Mouse (Mus musculus): ENCODE results near the gene Scd2. TPM values are rescaled to one million over a fixed set of nuclear protein-coding genes. Genes with fewer than 3 reads are reported as not detected.

Scd2 gene
- polyA plus RNA-seq, 1 experiment from 2014 or later: 470 TPM

DNA sequence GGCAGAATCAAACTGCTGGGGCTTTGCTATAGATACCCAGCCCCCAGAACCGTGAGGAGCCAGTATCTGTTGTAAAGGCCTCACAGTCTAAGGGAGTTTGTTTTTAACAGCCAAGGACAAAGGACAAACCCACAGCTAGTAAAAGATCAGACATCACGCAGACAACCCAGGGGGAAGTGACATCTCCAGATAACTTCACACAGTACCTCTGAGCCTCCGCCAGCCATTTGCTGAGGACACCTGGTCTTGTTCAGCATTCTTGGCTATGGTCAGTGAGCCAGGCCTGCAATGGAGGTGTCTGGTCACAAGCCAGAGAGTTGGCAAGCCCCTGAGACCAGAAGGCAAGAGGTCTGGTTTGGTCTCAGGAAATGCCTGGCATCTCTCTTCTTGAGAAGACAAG lies 991 bp upstream of the Scd2 start:
- H3K9ac ChIP-seq: peak overlapping the region; percentile 60; the same call in 1 of the 2 replicates
- no peaks in the 10 kb centered on the region for H3K27me3 ChIP-seq
- H3K4me3 ChIP-seq (replicated peaks): peak overlapping the region; percentile 89
- H3K27ac ChIP-seq: peak overlapping the region; percentile 99
- H3K4me2 ChIP-seq: peak overlapping the region; percentile 100
- ATAC-seq (ENCODE audit: low FRiP score): no peak
- H3K4me1 ChIP-seq: peaks cover 51% of the 10 kb centered on the region
- H3K9me3 ChIP-seq: no peaks in the 10 kb centered on the region
- 58% methylated on average over 3 of the region's 3 CpGs for WGBS
- peaks cover 26% of the 10 kb centered on the region for H3K36me3 ChIP-seq (replicated peaks)

DNA sequence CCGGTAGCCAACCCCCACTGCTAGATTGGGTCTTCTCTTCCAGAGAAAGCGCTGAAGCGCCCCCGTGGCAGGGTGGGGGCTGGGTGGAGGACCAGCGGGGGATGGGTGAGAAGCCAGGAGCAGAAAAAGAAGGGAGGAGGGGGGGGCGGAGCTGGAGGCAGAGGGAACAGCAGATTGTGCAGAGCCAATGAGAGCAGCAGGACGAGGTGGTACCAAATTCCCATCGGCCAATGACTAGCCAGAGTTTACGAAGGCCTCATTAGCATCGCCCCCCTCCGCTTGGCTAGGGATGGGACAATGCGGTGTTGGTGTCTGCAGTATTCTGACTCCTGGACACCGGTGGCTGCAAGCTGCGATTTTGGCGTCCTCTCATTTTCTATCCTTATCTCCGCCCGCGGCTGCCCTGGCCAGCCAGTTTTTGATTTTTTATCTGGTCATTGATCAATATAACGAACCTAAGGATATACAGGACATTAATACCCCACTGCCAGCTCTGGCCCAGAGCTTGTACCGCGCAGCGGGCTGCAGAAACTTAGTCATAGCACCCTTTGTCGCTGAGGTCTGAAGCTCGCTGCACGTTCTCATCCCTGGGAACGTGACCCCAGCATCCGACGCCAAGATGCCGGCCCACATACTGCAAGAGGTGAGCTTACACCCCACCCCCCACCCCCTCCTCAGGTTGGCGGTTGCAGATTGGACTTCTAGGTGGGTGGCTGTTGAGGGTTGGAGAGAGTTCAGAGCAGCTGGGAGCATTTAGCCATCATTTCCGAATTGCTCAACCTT lies 486 bp downstream of the Scd2 start:
- WGBS: under 1% methylated on average over 30 of the region's 31 CpGs

DNA sequence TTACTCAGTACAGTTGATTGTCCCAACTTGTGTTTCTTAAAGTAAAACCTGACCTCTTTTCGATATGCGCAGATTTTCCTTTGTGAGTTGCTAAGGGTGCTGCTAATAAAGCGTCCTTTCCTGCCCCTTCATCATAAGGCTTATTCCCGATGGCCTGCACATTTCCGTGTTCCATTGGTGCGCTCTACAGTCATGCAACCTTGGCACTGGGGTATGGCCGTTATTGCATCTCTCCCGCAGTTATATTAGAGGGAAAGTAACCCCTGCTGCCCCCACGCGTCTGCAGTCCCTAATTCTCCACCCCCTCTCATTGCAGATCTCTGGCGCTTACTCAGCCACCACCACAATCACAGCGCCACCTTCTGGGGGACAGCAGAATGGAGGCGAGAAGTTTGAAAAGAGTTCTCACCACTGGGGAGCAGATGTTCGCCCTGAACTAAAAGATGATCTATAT lies 1.1 kb downstream of the Scd2 start:
- peak overlapping the region; percentile 89 for H3K4me3 ChIP-seq (replicated peaks)
- H3K4me2 ChIP-seq: peak overlapping the region; percentile 100
- WGBS: under 1% methylated on average over 14 of the region's 14 CpGs
- H3K4me1 ChIP-seq: peaks cover 70% of the 10 kb centered on the region
- H3K9ac ChIP-seq: peak overlapping the region; percentile 99
- no peaks in the 10 kb centered on the region for H3K9me3 ChIP-seq
- H3K27me3 ChIP-seq: no peaks in the 10 kb centered on the region
- ATAC-seq (ENCODE audit: low FRiP score): peak; percentile 59
- H3K36me3 ChIP-seq (replicated peaks): peaks cover 48% of the 10 kb centered on the region
- H3K27ac ChIP-seq: peak overlapping the region; percentile 99

More for the DNA sequence above, 486 bp downstream of the Scd2 start:
- Histone ChIP-seq H3K4me1 (peaks cover 65% of the 10 kb centered on the region), H3K36me3 (replicated peaks) (peaks cover 41% of the 10 kb centered on the region), H3K27ac (peak overlapping the region; percentile 99), H3K9ac (peak overlapping the region; percentile 99), H3K9me3 (no peaks in the 10 kb centered on the region), H3K27me3 (no peaks in the 10 kb centered on the region), H3K4me3 (replicated peaks) (peak overlapping the region; percentile 89), H3K4me2 (peak overlapping the region; percentile 100)
- ATAC-seq (ENCODE audit: low FRiP score): peak; percentile 98

DNA sequence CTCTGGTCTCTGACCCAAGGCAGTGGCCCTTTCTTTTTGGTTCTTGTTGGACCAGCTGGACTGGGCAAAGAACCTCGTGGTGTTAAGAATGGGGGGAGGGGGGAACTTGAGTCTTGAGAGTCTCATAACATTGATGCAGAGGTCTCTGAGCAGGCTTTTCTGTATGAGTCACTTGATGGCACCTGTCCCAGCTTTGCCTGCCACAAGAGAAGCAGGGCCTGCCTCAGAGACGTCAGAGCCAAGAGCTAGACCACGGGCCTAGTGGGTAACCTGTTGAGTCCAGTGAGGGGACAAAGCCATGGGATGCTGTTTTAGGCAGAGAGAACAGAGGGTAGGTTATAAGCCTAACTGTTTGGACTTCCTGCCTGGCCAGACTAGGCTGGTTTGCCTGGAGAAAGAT lies 1.8 kb downstream of the Scd2 start:
- peak overlapping the region; percentile 99 for H3K27ac ChIP-seq
- no peaks in the 10 kb centered on the region for H3K27me3 ChIP-seq
- H3K4me1 ChIP-seq: peaks cover 72% of the 10 kb centered on the region
- no peaks in the 10 kb centered on the region for H3K9me3 ChIP-seq
- peak overlapping the region; percentile 89 for H3K4me3 ChIP-seq (replicated peaks)
- H3K9ac ChIP-seq: peak overlapping the region; percentile 99
- H3K4me2 ChIP-seq: peak overlapping the region; percentile 100
- ATAC-seq (ENCODE audit: low FRiP score): no peak
- peaks cover 54% of the 10 kb centered on the region for H3K36me3 ChIP-seq (replicated peaks)
- 6% methylated on average over 3 of the region's 3 CpGs for WGBS

DNA sequence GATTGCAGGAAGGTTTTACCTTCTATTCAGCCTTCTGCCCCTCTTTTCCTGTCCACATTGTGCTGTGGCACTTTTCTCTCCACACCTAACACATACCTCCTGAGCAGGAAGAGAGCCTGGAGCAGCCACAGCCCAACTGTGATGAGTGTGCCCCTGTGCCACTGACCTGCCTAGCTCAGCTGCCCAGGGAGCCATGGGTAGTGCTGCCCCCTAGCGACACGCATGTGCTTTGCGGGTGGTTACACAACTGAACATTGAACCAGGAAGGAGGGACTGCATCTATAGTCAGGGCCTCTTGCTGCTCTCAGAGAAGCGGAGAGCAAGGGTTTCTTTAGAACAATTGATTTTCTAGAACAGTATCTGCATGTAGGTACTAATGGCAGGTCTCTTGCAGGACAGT lies 2.3 kb downstream of the Scd2 start:
- Histone ChIP-seq H3K4me3 (replicated peaks) (peak overlapping the region; percentile 89), H3K9me3 (no peaks in the 10 kb centered on the region), H3K4me2 (peak overlapping the region; percentile 100), H3K4me1 (peaks cover 75% of the 10 kb centered on the region), H3K36me3 (replicated peaks) (peaks cover 59% of the 10 kb centered on the region), H3K27me3 (no peaks in the 10 kb centered on the region), H3K27ac (peak overlapping the region; percentile 99), H3K9ac (peak overlapping the region; percentile 99)
- 0 out of 2 replicates have a peak, but pooled peaks have one; percentile 8 for ATAC-seq (ENCODE audit: low FRiP score)
- WGBS: 5% methylated on average over 4 of the region's 4 CpGs

DNA sequence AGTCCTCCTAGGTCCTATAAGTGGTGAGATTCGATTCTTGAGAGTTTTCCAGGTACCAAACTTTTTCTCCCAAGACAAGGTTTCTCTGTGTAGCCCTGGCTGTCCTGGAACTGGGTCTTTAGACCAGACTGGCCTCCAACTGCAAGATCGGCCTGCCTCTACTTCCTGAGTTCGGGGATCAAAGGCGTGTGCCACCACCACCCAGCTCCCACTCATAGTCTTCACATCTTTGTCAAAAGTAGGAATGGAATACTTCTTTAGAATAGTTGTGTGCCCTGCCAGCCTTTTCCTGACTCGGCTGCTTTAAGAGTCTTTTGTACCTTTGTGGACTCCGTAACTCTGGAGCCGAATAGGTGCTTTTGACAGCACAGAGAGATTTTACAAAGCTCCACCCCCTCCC lies 2.7 kb downstream of the Scd2 start:
- Histone ChIP-seq H3K27ac (peak overlapping the region; percentile 99; the same call in 1 of the 2 replicates), H3K4me2 (peak overlapping the region; percentile 100), H3K36me3 (replicated peaks) (peaks cover 63% of the 10 kb centered on the region), H3K9me3 (no peaks in the 10 kb centered on the region), H3K4me1 (peaks cover 80% of the 10 kb centered on the region), H3K27me3 (no peaks in the 10 kb centered on the region), H3K4me3 (replicated peaks) (peak overlapping the region; percentile 89), H3K9ac (peak overlapping the region; percentile 99)
- 19% methylated on average over 7 of the region's 7 CpGs for WGBS
- ATAC-seq (ENCODE audit: low FRiP score): no peak

DNA sequence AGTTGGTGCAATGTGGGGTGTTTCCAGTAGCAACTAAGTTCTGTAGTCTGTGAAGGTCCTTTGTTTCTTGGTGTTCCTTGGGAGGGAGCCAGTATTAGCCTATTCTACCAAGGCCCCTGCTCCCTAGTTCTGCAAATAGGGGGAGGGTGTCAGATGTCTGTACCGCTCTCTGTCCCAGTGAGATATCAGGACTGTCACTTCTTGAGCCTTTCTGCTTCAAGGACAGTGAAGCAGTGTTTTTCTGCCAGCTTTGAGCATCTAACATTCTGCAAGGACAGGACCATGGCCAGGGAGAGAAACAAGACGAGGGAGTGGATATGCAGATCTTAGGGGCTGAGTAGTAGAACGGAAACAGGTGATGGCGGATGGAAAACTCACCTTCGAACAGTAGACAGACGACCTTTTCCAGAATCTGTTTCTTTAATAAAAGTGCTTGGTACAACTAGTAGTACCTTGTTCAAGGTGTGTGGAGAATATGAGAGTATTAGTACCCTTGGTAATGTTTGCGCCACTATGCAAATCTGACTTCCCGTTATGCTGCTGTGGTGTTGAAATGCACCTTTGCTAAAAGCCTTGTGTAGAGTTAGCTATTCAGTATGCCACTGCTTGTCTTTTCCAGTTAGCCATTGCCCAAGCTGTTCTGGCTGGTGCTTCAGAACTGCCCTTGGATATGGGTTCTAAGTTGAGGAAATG lies 3.7 kb downstream of the Scd2 start:
- Histone ChIP-seq H3K4me2 (peak overlapping the region; percentile 100), H3K9ac (peak overlapping the region; percentile 99), H3K4me1 (peaks cover 78% of the 10 kb centered on the region), H3K36me3 (replicated peaks) (peaks cover 74% of the 10 kb centered on the region), H3K4me3 (replicated peaks) (peak overlapping the region; percentile 89), H3K27ac (no peak overlapping the region; the same call in 1 of the 2 replicates), H3K27me3 (no peaks in the 10 kb centered on the region), H3K9me3 (no peaks in the 10 kb centered on the region)
- no peak for ATAC-seq (ENCODE audit: low FRiP score)
- WGBS: 62% methylated on average over 8 of the region's 8 CpGs

DNA sequence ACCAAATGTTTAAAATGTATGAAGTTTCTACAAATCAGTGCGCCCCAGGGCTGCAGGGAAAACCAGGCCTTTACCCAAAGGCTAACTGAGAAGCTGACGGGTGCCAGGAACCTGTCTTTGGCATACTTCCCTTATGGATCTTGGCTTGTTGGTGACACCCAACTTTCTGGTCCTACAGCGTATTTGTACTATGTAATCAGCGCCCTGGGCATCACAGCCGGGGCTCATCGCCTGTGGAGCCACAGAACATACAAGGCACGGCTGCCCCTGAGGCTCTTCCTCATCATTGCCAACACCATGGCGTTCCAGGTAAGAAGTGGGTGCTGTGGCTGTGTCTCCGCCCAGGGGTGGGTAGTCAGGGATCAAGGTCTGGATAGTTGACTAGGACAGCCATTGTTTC lies 4.4 kb downstream of the Scd2 start:
- Histone ChIP-seq H3K4me1 (peaks cover 77% of the 10 kb centered on the region), H3K4me3 (replicated peaks) (peak overlapping the region; percentile 89), H3K4me2 (peak overlapping the region; percentile 100), H3K36me3 (replicated peaks) (peaks cover 80% of the 10 kb centered on the region), H3K27me3 (no peaks in the 10 kb centered on the region), H3K9me3 (no peaks in the 10 kb centered on the region), H3K9ac (peak overlapping the region; percentile 99), H3K27ac (no peak overlapping the region)
- WGBS: 83% methylated on average over 9 of the region's 9 CpGs
- ATAC-seq (ENCODE audit: low FRiP score): no peak

DNA sequence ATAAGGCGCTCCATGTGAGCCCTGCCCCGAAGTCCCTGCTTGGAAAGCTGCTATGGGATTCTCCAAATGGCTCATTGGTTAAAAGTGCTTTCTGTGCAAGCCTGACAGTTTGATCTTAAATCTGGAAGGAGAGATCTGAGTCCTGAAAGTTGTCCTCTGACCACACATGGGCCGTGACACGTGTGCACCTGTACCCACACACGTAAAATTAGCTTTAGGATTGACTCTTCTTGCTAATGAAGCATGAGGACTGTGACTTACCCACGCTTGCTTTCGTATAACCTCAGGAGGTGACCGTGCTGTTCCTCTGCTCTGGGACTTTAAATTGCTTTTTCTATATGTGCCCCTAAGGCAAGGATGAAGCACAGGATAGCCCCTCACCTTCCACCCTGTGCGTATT lies 5.6 kb downstream of the Scd2 start:
- no peak for ATAC-seq (ENCODE audit: low FRiP score)

DNA sequence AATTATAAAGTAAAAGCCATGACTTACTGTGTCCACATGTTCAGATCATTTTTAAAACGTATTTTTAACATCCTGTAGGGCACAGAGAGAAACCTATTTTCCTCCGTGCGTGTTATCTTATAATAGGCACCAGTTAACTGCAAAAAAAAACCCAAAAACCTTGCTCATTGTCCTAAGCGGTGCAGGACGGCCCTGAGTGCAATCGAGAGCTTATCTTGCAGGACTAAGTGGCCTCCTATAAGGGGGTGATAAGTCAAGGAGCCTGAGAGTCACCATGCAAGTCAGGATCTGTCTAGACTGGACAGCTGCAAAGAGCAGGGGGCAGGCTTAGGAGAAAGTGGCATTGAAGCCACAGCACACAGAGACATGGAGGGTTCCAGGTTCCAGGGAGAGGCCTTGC lies 6.4 kb downstream of the Scd2 start:
- Histone ChIP-seq H3K27me3 (no peaks in the 10 kb centered on the region), H3K9ac (peak overlapping the region; percentile 27; the same call in 1 of the 2 replicates), H3K4me3 (replicated peaks) (peak overlapping the region; percentile 10), H3K4me2 (peak overlapping the region; percentile 5), H3K36me3 (replicated peaks) (peaks cover 99% of the 10 kb centered on the region), H3K9me3 (no peaks in the 10 kb centered on the region), H3K4me1 (peaks cover 82% of the 10 kb centered on the region), H3K27ac (no peak overlapping the region)
- 79% methylated on average over 6 of the region's 6 CpGs for WGBS
- ATAC-seq (ENCODE audit: low FRiP score): no peak

More for the DNA sequence above, 5.6 kb downstream of the Scd2 start:
- 83% methylated on average over 9 of the region's 9 CpGs for WGBS
- Histone ChIP-seq H3K27me3 (no peaks in the 10 kb centered on the region), H3K27ac (no peak overlapping the region), H3K36me3 (replicated peaks) (peaks cover 92% of the 10 kb centered on the region), H3K9me3 (no peaks in the 10 kb centered on the region), H3K4me1 (peaks cover 77% of the 10 kb centered on the region), H3K9ac (peak overlapping the region; percentile 99; the same call in 1 of the 2 replicates), H3K4me3 (replicated peaks) (peak overlapping the region; percentile 89), H3K4me2 (peak overlapping the region; percentile 100)

DNA sequence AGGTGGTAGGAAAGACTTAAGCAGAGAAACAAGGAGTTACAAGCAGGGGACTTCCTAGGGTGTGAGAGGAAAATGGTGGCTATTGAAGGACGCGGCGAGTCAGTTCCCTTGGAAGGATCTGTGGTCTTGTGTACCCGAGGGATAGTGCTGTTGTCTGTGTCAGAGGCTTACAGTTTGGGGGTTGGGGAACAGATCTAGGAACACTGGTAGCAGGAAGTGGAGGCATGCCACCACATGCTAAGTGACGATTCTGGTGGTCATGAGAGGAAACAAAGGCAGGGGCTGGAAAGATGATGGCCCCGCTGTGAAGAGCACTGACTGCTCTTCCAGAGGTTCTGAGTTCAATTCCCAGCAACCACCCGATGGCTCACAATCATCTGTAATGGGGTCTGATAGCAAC lies 7.0 kb downstream of the Scd2 start:
- 82% methylated on average over 7 of the region's 7 CpGs for WGBS
- Histone ChIP-seq H3K4me2 (peak overlapping the region; percentile 5; the same call in 1 of the 2 replicates), H3K9me3 (no peaks in the 10 kb centered on the region), H3K9ac (peak overlapping the region; percentile 27; the same call in 1 of the 2 replicates), H3K27me3 (no peaks in the 10 kb centered on the region), H3K36me3 (replicated peaks) (peaks cover 99% of the 10 kb centered on the region), H3K4me1 (peaks cover 85% of the 10 kb centered on the region), H3K4me3 (replicated peaks) (peak overlapping the region; percentile 10), H3K27ac (0 out of 2 replicates have a peak overlapping the region, but pooled peaks have one; percentile 2)
- no peak for ATAC-seq (ENCODE audit: low FRiP score)

DNA sequence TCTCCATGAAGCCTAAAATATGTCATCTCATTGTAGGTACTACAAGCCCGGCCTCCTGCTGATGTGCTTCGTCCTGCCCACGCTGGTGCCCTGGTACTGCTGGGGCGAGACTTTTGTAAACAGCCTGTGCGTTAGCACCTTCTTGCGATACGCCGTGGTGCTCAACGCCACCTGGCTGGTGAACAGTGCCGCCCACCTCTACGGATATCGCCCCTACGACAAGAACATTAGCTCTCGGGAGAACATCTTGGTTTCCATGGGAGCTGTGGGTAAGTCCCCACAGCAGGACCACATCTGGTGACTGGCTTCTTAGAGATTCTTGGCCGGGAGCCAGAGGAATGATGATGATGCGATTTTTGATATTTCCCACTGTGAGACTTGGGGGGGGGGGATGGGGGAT lies 7.7 kb downstream of the Scd2 start:
- H3K4me3 ChIP-seq (replicated peaks): no peak overlapping the region

More for the DNA sequence above, 7.7 kb downstream of the Scd2 start:
- no peak for ATAC-seq (ENCODE audit: low FRiP score)
- H3K9ac ChIP-seq: no peak overlapping the region
- H3K36me3 ChIP-seq (replicated peaks): peaks cover 100% of the 10 kb centered on the region
- peaks cover 81% of the 10 kb centered on the region for H3K4me1 ChIP-seq
- no peak overlapping the region for H3K27ac ChIP-seq
- H3K9me3 ChIP-seq: no peaks in the 10 kb centered on the region
- no peaks in the 10 kb centered on the region for H3K27me3 ChIP-seq
- no peak overlapping the region for H3K4me2 ChIP-seq
- 81% methylated on average over 16 of the region's 16 CpGs for WGBS
